Mouse (Mus musculus): ENCODE measurements around the gene Gpi1. TPM values are rescaled to one million over a fixed set of nuclear protein-coding genes. Genes with fewer than 3 reads are reported as not detected.

Gene Gpi1
- 845 TPM for polyA plus RNA-seq (2021)

DNA sequence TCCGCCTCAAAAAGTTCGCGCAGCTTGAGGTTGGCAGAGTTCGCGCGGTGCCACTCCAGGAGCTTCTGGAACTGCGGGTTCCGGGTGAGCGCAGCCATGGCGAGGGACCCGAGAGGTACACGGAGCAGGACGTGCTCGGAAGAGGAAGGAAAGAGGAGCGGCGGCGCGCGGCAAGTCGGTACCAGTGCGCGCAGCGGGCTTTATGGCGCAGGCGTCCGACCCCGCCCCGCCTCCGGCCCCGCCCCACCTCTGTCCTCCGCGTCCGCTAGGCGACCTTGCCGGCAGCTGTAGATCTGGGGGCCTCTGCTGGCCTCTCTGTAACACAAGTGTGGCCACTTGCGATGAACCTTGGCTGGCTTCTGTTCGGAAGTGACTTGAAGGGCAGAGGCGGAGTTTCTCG, at the start of gene Gpi1:
Gene Gpi1 (minus strand): TSS at position 221 of the 400 bp plus-strand sequence.
- peak; percentile 39 for DNase-seq (ENCODE audit: low read depth, low spot score)
- H3K27me3 ChIP-seq: no peaks in the 10 kb centered on the region
- ATAC-seq: peak; percentile 58
- ChIA-PET POLR2A (interaction anchor here (0.7 to 1.3 kb wide), 5 partner anchors 9 to 38 kb away, joined by 3 to 4 read pairs (median 3); no protein-coding TSS in a partner anchor), CTCF (interaction anchor here (1.8 kb wide), 1 partner anchor 14 kb away, joined by 3 read pairs; no protein-coding TSS in a partner anchor)
- TF ChIP-seq CTCF (IDR thresholded peaks at IDR 0.05): no peak
- in situ Hi-C loops (cut with MboI; ENCODE audit: low pct_unique_long_range_greater_than_20kb): no loop called here

DNA sequence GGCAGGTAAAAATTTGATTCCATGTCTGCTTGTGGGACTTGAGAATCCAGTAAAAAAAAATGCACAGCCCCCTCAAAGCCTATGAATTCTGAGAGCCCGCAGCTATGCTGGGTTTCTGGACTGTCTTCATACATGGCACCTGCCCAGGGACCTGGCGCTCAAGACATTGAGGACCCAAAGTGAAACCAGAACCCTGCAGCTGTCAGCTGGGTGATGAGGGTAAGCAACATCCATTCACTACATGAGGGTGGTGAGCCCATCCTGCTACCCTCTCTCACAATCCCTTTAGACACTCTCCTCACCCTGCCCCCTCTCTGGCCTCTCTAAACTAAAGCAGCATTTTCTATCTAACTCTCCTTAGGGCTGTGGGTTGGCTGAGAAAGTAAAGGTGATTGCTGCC, 47.5 kb upstream of the Gpi1 start:
- in situ Hi-C loops (cut with MboI; ENCODE audit: low pct_unique_long_range_greater_than_20kb): no loop called here
- no peak for TF ChIP-seq CTCF (IDR thresholded peaks at IDR 0.05)
- no peaks in the 10 kb centered on the region for H3K27me3 ChIP-seq
- ATAC-seq (no peak), DNase-seq (ENCODE audit: low read depth, low spot score) (no peak)
- POLR2A ChIA-PET: no interaction called here
- CTCF ChIA-PET: interaction anchor here (1.5 kb wide), 1 partner anchor 11 kb away, joined by 10 read pairs; no protein-coding TSS in a partner anchor

GRCm38 (mm10) chr7:34276066-34276465, 45.9 kb upstream of the Gpi1 start:
- TF ChIP-seq CTCF (IDR thresholded peaks at IDR 0.05): no peak
- ChIA-PET CTCF (no interaction called here), POLR2A (interaction anchor here (0.6 to 1.5 kb wide), 2 partner anchors 10 to 445 kb away, joined by 3 to 5 read pairs; no protein-coding TSS in a partner anchor)
- no peaks in the 10 kb centered on the region for H3K27me3 ChIP-seq
- ATAC-seq (no peak), DNase-seq (ENCODE audit: low read depth, low spot score) (no peak)
- in situ Hi-C loops (cut with MboI; ENCODE audit: low pct_unique_long_range_greater_than_20kb): no loop called here

DNA sequence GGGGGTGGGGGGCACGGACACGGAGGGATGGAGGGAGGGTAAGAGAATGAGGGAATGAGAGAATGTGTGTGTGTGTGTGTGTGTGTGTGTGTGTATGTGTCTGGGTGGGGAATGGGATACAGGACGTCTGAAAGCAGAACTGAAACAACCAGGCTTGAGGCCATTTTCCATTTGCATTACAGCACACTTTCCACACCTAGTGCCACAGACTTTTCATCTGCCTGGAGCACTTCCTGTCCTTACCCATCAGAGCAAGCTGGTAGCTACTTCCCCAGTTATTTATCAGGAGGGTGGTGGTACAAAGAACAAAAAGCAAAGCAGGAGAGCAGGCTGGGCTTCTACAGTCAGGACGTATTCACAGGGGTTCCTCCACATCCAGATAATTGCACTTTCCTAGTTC, 42.3 kb upstream of the Gpi1 start:
- no peak for TF ChIP-seq CTCF (IDR thresholded peaks at IDR 0.05)
- POLR2A ChIA-PET: interaction anchor here (1.2 kb wide), 1 partner anchor 69 kb away, joined by 3 read pairs; no protein-coding TSS in a partner anchor
- ATAC-seq (no peak), DNase-seq (ENCODE audit: low read depth, low spot score) (no peak)
- CTCF ChIA-PET: interaction anchor here (0.9 kb wide), 1 partner anchor 23 kb away, joined by 3 read pairs; no protein-coding TSS in a partner anchor
- in situ Hi-C loops (cut with MboI; ENCODE audit: low pct_unique_long_range_greater_than_20kb): loop anchor here (25.0 kb wide), 1 partner anchor 390 kb away; the partner anchor contains the start of gene Kctd15
- H3K27me3 ChIP-seq: no peaks in the 10 kb centered on the region

- POLR2A ChIA-PET: interaction anchor here (0.7 to 0.8 kb wide), 2 partner anchors 12 to 39 kb away, joined by 3 read pairs; partner anchors contain the start of gene Gpi1
- DNase-seq (ENCODE audit: low read depth, low spot score): no peak
- in situ Hi-C loops (cut with MboI; ENCODE audit: low pct_unique_long_range_greater_than_20kb): loop anchor here (25.0 kb wide), 1 partner anchor 394 kb away; the partner anchor contains the start of gene Kctd15
- no peaks in the 10 kb centered on the region for H3K27me3 ChIP-seq
- TF ChIP-seq CTCF (IDR thresholded peaks at IDR 0.05): no peak
- no peak for ATAC-seq
- CTCF ChIA-PET: interaction anchor here (0.9 to 3.9 kb wide), 6 partner anchors 10 to 140 kb away, joined by 3 to 32 read pairs (median 4); no protein-coding TSS in a partner anchor
These were observed 38.3 kb upstream of the Gpi1 start for GRCm38 (mm10) chr7:34268463-34268862.

DNA sequence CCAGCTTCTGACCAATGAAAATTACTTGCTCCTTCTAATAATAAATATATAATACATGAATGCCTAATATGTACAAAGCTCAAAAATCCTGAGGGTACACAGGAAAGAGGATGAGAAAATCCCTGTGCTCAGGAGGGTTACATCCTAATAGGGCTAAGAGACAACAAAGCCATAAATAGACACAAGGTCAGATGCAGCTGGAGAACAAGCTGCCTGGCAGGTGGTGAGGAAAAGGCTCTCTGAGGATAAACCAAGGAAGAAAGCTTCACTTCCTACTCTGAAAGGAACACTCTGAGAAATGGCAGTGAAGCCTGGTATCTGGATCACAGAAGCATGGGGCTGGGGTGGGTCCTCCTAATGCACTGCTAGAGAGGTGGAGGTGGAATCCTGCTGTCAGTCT, 36.3 kb upstream of the Gpi1 start:
- no peaks in the 10 kb centered on the region for H3K27me3 ChIP-seq
- POLR2A ChIA-PET: interaction anchor here (0.7 to 1.4 kb wide), 4 partner anchors 9 to 128 kb away, joined by 3 to 6 read pairs (median 4); no protein-coding TSS in a partner anchor
- no peak for DNase-seq (ENCODE audit: low read depth, low spot score)
- ATAC-seq: peak; percentile 29
- no peak for TF ChIP-seq CTCF (IDR thresholded peaks at IDR 0.05)
- CTCF ChIA-PET: interaction anchor here (0.9 to 4.0 kb wide), 32 partner anchors 9 to 407 kb away, joined by 3 to 52 read pairs (median 6); partner anchors contain the start of gene Lsm14a
- in situ Hi-C loops (cut with MboI; ENCODE audit: low pct_unique_long_range_greater_than_20kb): loop anchor here (25.0 kb wide), 1 partner anchor 396 kb away; the partner anchor contains the start of gene Kctd15

- DNase-seq (ENCODE audit: low read depth, low spot score) (peak; percentile 51), ATAC-seq (peak; percentile 74)
- POLR2A ChIA-PET: interaction anchor here (0.7 to 1.4 kb wide), 5 partner anchors 9 to 128 kb away, joined by 3 to 6 read pairs (median 3); no protein-coding TSS in a partner anchor
- peak; percentile 84 for TF ChIP-seq CTCF (IDR thresholded peaks at IDR 0.05)
- H3K27me3 ChIP-seq: no peaks in the 10 kb centered on the region
- CTCF ChIA-PET: interaction anchor here (0.9 to 4.0 kb wide), 34 partner anchors 10 to 408 kb away, joined by 3 to 52 read pairs (median 6); partner anchors contain the start of gene Lsm14a
- in situ Hi-C loops (cut with MboI; ENCODE audit: low pct_unique_long_range_greater_than_20kb): loop anchor here (25.0 kb wide), 1 partner anchor 396 kb away; the partner anchor contains the start of gene Kctd15
These were observed 35.8 kb upstream of the Gpi1 start for GRCm38 (mm10) chr7:34265876-34266346.

DNA sequence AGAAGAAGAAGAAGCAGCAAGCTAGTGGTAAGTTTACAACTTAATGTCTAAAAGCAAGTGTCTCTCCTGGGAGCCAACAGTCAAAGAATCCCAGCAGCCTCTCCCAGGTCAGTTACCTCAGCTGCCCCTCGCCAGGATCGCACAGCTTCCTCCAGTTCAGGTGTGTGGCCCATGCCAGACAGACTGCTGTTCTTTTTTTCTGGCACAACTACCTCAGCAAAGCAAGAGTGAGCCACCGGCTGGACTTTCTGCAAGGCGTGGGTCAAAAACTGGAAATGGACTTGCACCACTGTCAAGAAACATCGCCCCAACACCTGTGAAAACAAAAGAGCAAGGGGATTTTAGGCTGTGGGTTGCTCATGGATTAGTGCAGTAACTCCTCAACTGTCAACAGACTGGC, 33.3 kb upstream of the Gpi1 start:
- DNase-seq (ENCODE audit: low read depth, low spot score) (no peak), ATAC-seq (no peak)
- no peaks in the 10 kb centered on the region for H3K27me3 ChIP-seq
- ChIA-PET CTCF (interaction anchor here (4.0 kb wide), 1 partner anchor 9 kb away, joined by 52 read pairs; no protein-coding TSS in a partner anchor), POLR2A (interaction anchor here (0.7 kb wide), 1 partner anchor 97 kb away, joined by 3 read pairs; no protein-coding TSS in a partner anchor)
- in situ Hi-C loops (cut with MboI; ENCODE audit: low pct_unique_long_range_greater_than_20kb): loop anchor here (25.0 kb wide), 1 partner anchor 399 kb away; the partner anchor contains the start of gene Kctd15
- no peak for TF ChIP-seq CTCF (IDR thresholded peaks at IDR 0.05)

DNA sequence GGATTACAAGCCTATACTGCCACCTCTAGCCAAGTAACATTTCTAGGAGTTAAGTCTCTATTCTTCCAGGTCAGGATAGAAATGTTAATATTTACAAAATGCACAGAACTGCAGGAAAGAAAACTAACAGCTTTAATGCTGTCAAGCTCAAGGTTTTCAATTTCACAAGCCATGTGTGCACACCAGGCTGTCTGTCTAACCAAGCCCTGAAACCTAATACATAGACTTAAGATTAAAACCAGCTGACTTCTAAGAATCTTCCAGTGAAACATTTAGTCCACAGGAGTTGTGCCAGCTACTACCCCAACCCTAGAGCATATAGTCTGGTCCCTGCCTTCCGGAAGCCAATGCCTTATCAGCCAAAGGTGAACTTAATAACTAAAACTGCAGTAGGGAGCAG, 28.3 kb upstream of the Gpi1 start:
- in situ Hi-C loops (cut with MboI; ENCODE audit: low pct_unique_long_range_greater_than_20kb): loop anchor here (25.0 kb wide), 1 partner anchor 404 kb away; the partner anchor contains the start of gene Kctd15
- CTCF ChIA-PET: interaction anchor here (1.1 kb wide), 1 partner anchor 10 kb away, joined by 4 read pairs; no protein-coding TSS in a partner anchor
- no peak for TF ChIP-seq CTCF (IDR thresholded peaks at IDR 0.05)
- no peaks in the 10 kb centered on the region for H3K27me3 ChIP-seq
- POLR2A ChIA-PET: no interaction called here
- DNase-seq (ENCODE audit: low read depth, low spot score): no peak
- no peak for ATAC-seq

DNA sequence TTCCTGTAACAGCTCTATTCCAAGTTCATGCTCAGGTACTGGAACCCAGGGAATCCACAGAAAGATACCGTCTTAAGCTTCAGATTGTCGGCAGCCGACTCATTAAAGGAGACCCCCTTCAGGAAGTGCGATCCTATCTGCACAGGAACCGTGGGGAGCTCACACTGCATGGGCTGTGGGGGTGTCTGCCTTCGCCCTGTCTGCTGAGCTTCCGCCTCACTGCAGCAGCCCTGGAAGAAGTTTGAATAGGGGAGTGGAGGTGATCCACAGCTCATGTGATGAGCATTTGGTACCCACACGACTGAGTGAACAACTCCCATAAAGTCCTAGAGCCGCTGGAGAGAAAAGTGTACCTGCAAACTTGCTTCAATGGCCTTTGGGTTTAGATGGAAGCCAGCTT, 27.1 kb upstream of the Gpi1 start:
- H3K27me3 ChIP-seq: no peaks in the 10 kb centered on the region
- DNase-seq (ENCODE audit: low read depth, low spot score) (no peak), ATAC-seq (no peak)
- ChIA-PET POLR2A (interaction anchor here (1.1 kb wide), 1 partner anchor 8 kb away, joined by 3 read pairs; no protein-coding TSS in a partner anchor), CTCF (interaction anchor here (1.1 to 5.8 kb wide), 3 partner anchors 8 to 102 kb away, joined by 3 to 52 read pairs (median 4); no protein-coding TSS in a partner anchor)
- in situ Hi-C loops (cut with MboI; ENCODE audit: low pct_unique_long_range_greater_than_20kb): loop anchor here (25.0 kb wide), 1 partner anchor 405 kb away; the partner anchor contains the start of gene Kctd15
- no peak for TF ChIP-seq CTCF (IDR thresholded peaks at IDR 0.05)

Measured in Patski (cell line).